Mouse (Mus musculus) spleen, postnatal 4 days (tissue): Measurements from ENCODE around the gene Eef2k.
"Not testable (repeated sequence)": the region's sequence is repeated elsewhere in the genome, so short reads cannot be mapped to it uniquely, and the experiment has no call there.

Experiments used
- DNase-seq, 2 experiments: peaks; one replicate each; pipeline ENCODE4 v3.0.0; 2022; ENCODE audit warnings: low spot score in 2 of 2

Eef2k gene

DNA sequence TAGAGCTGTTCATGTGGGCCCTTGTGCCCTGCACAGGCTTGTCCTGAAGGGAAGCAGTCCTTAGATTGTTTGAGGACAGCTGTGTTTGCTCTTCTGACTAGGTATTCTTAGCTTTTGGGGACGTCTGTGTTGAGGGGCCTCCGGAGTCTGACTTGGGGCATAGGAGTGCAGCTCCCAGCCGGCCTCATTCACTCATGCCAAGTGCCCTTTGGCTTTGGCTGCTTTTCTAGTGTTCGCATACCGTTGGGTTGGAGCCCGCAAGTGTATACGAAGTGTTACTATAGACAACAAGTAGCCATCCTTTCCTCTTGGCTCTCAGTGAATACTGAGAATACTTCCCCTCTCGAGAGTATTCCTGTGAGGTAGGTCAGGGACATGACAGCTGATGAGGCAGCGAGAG, 95.6 kb downstream of the Eef2k start:
- no peak for DNase-seq

DNA sequence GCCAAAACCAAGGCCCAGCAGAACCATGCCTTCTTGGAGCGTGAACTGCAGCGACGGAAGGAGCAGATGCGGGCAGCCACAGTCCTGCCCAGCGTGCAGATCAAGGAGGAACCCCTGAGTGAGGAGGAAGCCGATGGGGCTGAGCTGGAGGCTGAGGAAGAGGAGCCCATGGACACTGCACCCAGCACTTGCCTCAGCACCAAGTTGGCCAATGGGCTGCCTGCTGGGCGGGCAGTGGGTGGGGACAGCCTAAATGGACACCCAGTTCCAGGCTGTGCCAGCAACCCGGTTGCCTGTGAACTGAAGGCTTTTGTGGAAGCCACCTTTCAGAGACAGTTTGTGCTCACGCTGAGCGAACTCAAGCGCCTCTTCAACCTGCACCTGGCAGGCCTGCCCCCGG, 97.7 kb downstream of the Eef2k start:
- no peak for DNase-seq

DNA sequence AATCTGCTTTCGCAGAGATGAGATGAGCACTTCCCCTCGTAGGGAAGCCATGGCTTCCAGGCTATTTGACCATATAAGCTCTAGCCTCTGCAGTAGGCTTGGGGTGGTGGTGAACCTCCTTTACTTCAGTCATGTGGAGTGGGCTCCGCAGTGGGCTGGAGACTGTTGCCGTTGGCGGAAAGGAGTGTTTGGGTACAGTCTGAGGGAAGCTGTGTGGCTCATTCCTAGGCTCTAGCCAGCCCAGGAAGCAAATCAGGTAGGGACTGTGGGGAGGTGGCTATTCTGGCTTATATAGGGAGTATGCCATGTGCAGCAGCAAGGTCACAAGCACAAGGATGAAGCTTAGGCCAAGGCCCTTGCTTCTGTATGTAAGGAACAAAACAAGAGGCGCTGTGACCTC, 98.6 kb downstream of the Eef2k start:
- DNase-seq: no peak

DNA sequence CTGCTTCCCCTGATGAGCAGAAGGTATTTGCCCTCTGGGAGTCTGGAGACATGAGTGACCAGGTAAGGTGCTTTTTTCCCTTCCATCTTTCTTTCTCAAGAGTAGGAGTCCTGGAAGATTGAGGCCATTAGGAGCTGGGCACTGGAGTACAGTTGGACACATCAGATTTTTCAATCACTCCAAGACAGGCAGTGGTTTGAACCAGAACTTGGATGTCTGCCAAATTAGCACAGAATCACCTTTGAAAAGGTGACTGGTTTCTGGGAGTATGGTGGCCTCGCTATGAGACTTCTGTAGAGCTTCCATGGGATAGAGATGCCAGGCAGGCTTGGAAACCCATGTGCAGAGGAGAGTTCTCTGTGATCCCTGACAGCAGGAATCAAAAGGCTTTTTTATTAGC, 99.9 kb downstream of the Eef2k start:
- DNase-seq: no peak

DNA sequence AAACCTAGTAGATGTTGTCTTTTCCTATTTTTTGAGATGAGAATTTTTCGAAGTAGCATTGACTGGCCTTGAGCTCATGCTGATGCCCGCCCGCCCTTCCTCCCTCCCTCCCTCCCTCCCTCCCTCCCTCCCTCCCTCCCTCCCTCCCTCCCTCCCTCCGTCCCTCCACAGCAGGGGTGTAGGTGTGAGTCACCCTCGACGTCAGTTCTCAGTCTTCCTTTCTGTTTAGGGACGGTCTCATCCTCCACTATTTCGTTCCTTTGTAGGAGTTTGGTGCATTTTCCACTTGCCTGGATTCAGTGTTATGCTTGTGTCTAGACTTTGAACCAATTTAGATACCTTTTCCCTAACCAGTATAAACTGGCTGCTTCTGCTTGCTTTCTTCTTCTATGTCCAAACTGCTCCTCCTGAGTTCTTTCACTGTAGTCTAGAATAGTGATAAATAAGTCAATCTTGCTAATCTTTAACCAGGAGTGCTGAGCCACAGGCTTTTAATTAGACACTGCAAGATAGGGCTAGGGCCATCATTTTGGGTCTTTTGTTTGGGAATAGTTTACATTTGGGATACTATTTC, 101.4 kb downstream of the Eef2k start:
- no peak for DNase-seq

DNA sequence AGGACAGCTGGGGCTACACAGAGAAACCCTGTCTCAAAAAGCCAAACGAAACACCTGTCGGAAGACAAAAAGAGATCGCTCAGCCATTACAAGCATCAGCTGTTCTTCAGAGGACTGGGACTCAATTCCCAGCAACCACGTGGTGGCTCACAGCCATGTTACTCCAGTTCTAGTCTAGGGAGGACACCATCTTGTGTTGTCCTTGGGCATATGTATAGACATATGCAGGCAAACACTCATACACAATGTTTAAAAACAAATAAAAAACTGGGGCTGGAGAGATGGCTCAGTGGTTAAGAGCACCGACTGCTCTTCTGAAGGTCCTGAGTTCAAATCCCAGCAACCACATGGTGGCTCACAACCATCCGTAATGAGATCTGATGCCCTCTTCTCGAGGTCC, 111.0 kb downstream of the Eef2k start:
- DNase-seq: not testable (repeated sequence)
